Mouse (Mus musculus): ENCODE measurements at regions not wholly inside any gene's neighbourhood (a gene's known extent, or its start where the extent isn't known, plus 50 kb on each side); places are given as distances from the start of the nearest gene placed in this dataset.

DNA sequence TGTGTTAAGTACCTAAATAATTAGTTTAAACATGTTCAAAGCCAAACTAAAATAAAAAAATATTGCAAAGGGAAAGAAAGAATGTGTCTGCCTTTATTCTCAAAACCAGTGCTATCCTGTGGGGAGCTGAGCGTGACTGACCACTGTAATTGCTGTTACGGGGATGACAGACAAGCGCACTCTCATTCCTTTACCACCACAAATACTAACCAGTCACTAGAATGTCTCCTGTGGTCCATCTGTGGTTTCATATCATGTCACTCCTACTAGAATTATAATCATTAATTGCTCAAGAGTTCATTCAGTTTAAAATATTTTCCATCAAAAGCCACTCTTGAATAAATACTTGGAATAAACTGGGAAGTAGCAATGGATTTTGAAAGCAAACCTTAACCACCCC lies 268.8 kb downstream of the Epha4 start:
- TF ChIP-seq MAFK (IDR thresholded peaks at IDR 0.05; ENCODE audit: insufficient read depth, low read depth, low read length) (no peak), ZNF384 (IDR thresholded peaks at IDR 0.05; ENCODE audit: low read depth, low read length) (no peak), ZC3H11A (IDR thresholded peaks at IDR 0.05; ENCODE audit: borderline replicate concordance, low read depth, low read length) (no peak)

Measured in ES-E14 (cell line).